Mouse (Mus musculus): ENCODE data around the gene Acap1.

DNA sequence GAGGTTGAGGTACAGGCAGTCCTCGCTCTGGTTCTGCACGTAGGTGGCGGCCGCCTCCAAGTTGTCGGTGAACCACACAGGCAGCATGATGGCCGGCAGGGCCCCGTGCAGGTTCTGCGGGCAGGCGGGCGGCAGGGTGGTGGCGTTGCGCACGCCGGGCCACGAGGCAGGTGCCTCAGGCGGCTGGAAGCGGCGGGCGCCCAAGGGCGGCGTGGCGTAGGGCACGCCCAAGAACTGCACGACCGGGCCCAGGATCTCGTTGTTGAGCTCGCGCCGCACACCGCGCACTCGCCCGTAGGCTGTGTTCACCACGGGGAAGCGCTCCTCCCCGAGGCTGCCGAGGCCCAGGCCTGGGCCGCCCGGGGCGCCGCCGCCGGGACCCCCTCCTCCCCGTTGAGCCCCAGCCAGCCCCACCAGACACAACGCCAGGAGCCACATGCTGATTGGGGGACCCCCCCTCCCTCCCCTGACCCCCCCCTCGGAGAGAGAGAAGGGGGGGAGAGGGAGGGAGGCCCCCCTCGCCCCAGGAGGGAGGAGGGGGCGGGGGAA, 61.3 kb downstream of the Acap1 start:
- no peak for TF ChIP-seq CTCF (IDR thresholded peaks at IDR 0.05; ENCODE audit: extremely low read depth, insufficient read depth, low read length)
- TF ChIP-seq POLR2A (IDR thresholded peaks at IDR 0.05; ENCODE audit: extremely low read depth, insufficient read depth, low read length), result no peak

All from cortical plate, adult 2 months (tissue).